Mouse (Mus musculus): ENCODE data around the gene Olfr1358. TPM values are rescaled to one million over a fixed set of nuclear protein-coding genes. Genes with fewer than 3 reads are reported as not detected.

The Olfr1358 gene
- polyA plus RNA-seq (2012; rRNA removed): 0.20 TPM in 1 of 2 replicates, not detected in the other

GRCm38 (mm10) chr10:78517128-78517527 is at the start of gene Olfr1358:
Gene Olfr1358, plus strand, starts transcription at chr10:78517428.

Other genes with a start within 250 kb of the Olfr1358 start
- 71.9 and 76.1 TPM in 2 replicates for gene Agpat3, start 164.9 kb upstream of the Olfr1358 start, polyA plus RNA-seq (2012; rRNA removed)
- 75.8 and 87.1 TPM in 2 replicates for gene Rrp1, start 104.4 kb upstream of the Olfr1358 start, polyA plus RNA-seq (2012; rRNA removed)
- gene Cstb, start 91.8 kb upstream of the Olfr1358 start, polyA plus RNA-seq (2012; rRNA removed): 87.9 and 95.2 TPM in 2 replicates
- 6.8 and 7.9 TPM in 2 replicates for gene Pdxk, start 52.5 kb upstream of the Olfr1358 start, polyA plus RNA-seq (2012; rRNA removed)
- gene Ilvbl, start 56.9 kb downstream of the Olfr1358 start, polyA plus RNA-seq (2012; rRNA removed): 14.4 and 17.4 TPM in 2 replicates
- gene Syde1, start 74.5 kb downstream of the Olfr1358 start, polyA plus RNA-seq (2012; rRNA removed): 2.9 TPM in 2 replicates
- not detected in 2 replicates for gene Olfr1357, start 100.6 kb downstream of the Olfr1358 start, polyA plus RNA-seq (2012; rRNA removed)
- gene Casp14, start 200.9 kb downstream of the Olfr1358 start, polyA plus RNA-seq (2012; rRNA removed): not detected in 2 replicates
- not detected in 2 replicates for gene Ccdc105, start 235.6 kb downstream of the Olfr1358 start, polyA plus RNA-seq (2012; rRNA removed)